Mouse (Mus musculus): ENCODE results near the gene Spint2.

Spint2 gene

GRCm38 (mm10) chr7:29303738-29304462 lies 22.2 kb upstream of the Spint2 start, which contains the start of gene Dpf1:
Dpf1 (plus strand) TSS chr7:29303951.
- peak; percentile 65 to 87 for DNase-seq

- DNase-seq: no peak
These were observed 20.9 kb upstream of the Spint2 start for GRCm38 (mm10) chr7:29302641-29303040.

- DNase-seq: peak; percentile 64 to 84
These were observed 19.4 kb upstream of the Spint2 start for GRCm38 (mm10) chr7:29301127-29301566.

GRCm38 (mm10) chr7:29296998-29297397 lies 15.3 kb upstream of the Spint2 start:
- peak; percentile 75 to 81 for DNase-seq

GRCm38 (mm10) chr7:29295861-29296647 lies 14.3 kb upstream of the Spint2 start:
- no peak for DNase-seq

GRCm38 (mm10) chr7:29294111-29294761 lies 12.5 kb upstream of the Spint2 start:
- no peak for DNase-seq

- peak; percentile 48 to 77 for DNase-seq
These were observed 11.7 kb upstream of the Spint2 start for GRCm38 (mm10) chr7:29293131-29294065.

GRCm38 (mm10) chr7:29292458-29293098 lies 10.9 kb upstream of the Spint2 start:
- DNase-seq: no peak

- DNase-seq: peak; percentile 40 to 71
These were observed 10.1 kb upstream of the Spint2 start for GRCm38 (mm10) chr7:29291616-29292457.

GRCm38 (mm10) chr7:29290691-29291485 lies 9.2 kb upstream of the Spint2 start:
- no peak for DNase-seq

- no peak for DNase-seq
These were observed 8.1 kb upstream of the Spint2 start for GRCm38 (mm10) chr7:29289856-29290255.

- DNase-seq: peak; percentile 71 to 84
These were observed 7.4 kb upstream of the Spint2 start, which contains the start of gene Ppp1r14a for GRCm38 (mm10) chr7:29288942-29289638. Ppp1r14a (plus strand) TSS chr7:29289308.

GRCm38 (mm10) chr7:29288079-29288478 lies 6.4 kb upstream of the Spint2 start:
- DNase-seq: no peak

GRCm38 (mm10) chr7:29287481-29287880 lies 5.8 kb upstream of the Spint2 start:
- DNase-seq: no peak

GRCm38 (mm10) chr7:29284523-29284922 lies 2.8 kb upstream of the Spint2 start:
- no peak for DNase-seq

GRCm38 (mm10) chr7:29283876-29284275 lies 2.2 kb upstream of the Spint2 start:
- no peak for DNase-seq

GRCm38 (mm10) chr7:29282074-29282554 lies 402 bp upstream of the Spint2 start:
- DNase-seq: no peak

- DNase-seq: peak in 1 of 2 experiments; percentile 63
These were observed 911 bp downstream of the Spint2 start for GRCm38 (mm10) chr7:29280801-29281200.

- no peak for DNase-seq
These were observed 1.8 kb downstream of the Spint2 start for GRCm38 (mm10) chr7:29279924-29280323.
